Mouse (Mus musculus) gonadal fat pad, adult 2 months (tissue): ENCODE results near the gene Aicda. TPM values are rescaled to one million over a fixed set of nuclear protein-coding genes. Genes with fewer than 3 reads are reported as not detected.

ENCODE experiments used
- DNase-seq: peaks from one replicate; pipeline ENCODE4 v3.0.0-alpha.2; 2012; ENCODE audit warnings: low read depth
- polyA plus RNA-seq: library from polyadenylated mRNA; depleted of rRNA; stranded (reverse); fragments of >200 nt; gene quantifications from 2 replicates; pipeline ENCODE4 v1.2.3, GENCODE M21; 2012; rRNA removed

The Aicda gene
- polyA plus RNA-seq, 1 experiment, result not detected

GRCm38 (mm10) chr6:122600066-122600646, 46.6 kb downstream of the Aicda start:
- DNase-seq, result peak; percentile 94

- no peak for DNase-seq
These were observed 47.4 kb downstream of the Aicda start for GRCm38 (mm10) chr6:122601031-122601430.

GRCm38 (mm10) chr6:122601615-122602014, 48.0 kb downstream of the Aicda start:
- no peak for DNase-seq

- no peak for DNase-seq
These were observed 48.8 kb downstream of the Aicda start, which contains the start of gene Apobec1 for GRCm38 (mm10) chr6:122602242-122602991. Gene Apobec1, minus strand, starts transcription at chr6:122602444.

- no peak for DNase-seq
These were observed 49.4 kb downstream of the Aicda start for GRCm38 (mm10) chr6:122602992-122603322.

GRCm38 (mm10) chr6:122604260-122604659, 50.7 kb downstream of the Aicda start:
- no peak for DNase-seq

DNA sequence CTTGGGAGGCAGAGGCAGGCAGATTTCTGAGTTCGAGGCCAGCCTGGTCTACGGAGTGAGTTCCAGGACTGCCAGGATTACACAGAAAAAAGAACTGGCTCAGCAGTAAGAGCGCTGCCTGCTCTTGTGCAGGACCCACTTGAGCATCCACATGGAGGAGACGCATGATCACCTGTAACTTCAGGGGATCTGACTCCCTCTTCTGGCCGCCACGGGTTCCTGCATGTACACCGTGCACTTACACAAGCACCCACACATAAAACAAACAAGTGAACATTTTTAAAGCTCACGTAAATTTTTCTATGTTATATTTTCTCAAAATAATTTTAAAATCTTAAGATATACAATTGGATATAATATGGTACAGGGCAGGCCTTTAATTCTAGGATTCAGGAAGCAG, 51.9 kb downstream of the Aicda start:
- DNase-seq, result no peak

DNA sequence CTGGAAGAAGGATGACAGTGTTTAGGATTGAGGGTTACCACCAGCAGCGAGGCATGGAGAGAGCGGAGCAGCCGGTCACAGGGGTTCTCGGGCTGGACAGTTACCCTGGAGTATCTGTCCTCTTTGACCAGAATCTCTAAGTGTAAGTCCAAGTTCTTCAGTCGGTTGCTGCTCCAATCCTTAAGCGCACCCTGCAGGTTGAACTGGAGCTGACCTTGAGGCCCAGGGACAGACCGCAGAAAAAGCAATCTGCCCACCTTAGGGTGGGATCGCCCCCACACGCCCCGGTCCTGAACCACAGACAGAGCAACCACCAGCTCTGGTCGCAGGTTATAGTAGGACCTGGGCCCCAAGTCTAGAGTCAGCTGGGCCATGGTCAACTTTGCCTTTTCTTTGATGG, 53.1 kb downstream of the Aicda start:
- DNase-seq, result no peak

DNA sequence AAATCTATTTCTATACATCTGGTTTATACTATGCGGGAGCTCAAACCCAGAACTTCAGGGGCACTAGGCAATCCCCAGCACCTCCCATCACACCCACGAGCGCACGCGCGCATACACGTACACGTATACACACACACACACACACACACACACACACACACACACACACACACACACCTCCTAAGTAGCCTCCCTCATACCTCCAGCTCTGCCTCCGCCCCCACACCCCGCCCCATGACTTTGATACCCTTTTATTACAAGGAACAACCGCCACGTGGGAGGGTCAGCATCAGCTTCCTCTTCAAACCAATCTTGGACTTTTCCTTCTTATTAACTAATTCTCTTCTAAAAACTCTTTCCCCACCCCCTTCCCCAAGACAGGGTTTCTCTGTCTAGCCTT, 54.1 kb downstream of the Aicda start:
- no peak for DNase-seq

- no peak for DNase-seq
These were observed 55.1 kb downstream of the Aicda start for GRCm38 (mm10) chr6:122608434-122609376.

GRCm38 (mm10) chr6:122609377-122609728, 55.8 kb downstream of the Aicda start:
- DNase-seq, result no peak

DNA sequence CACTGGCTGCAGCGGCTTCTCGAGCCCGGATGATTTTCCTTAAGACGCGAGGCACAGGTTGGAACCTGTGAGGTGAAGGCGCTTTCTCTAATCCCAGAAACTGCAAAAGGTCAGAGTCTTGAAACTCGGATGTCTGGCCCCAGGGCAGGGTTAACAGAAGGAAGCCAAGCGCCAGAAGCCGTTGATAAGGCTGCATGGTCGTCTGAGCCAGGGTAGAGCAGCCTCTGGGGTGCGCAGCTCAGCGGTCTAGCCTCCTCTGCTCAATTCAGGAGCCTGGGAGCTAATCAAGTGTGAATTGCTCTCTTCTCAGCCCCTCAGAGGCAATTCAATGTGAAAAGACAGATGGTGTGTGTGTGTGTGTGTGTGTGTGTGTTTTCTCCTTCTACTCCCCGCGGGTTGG, 56.2 kb downstream of the Aicda start, which contains the start of gene Gdf3:
TSS of gene Gdf3 (minus strand) at position 317 of the 400 bp plus-strand sequence.
- DNase-seq, result no peak

DNA sequence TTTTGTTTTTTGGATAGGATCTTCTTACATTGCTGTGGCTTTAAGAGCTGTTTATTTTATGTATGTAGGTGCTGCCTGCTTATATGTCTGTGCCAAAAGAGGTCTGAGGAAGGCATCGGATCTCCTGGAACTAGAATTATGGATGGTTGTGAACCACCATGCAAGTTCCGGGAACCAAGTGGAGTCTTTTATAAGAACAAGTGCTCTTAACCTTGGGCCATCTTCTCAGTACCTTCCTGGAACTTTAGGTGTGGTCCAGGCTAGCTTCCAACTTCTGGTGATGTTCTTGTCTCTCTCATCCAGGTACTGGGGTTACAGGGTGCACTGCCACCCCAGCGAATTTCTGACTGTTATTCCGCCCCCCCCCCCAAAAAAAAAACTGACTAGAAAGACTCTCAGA, 58.8 kb downstream of the Aicda start:
- DNase-seq, result no peak

Other genes with a start within 250 kb of the Aicda start
- gene M6pr, start 245.1 kb upstream of the Aicda start, polyA plus RNA-seq, result 94.5 and 94.8 TPM in 2 replicates
- gene Phc1, start 213.2 kb upstream of the Aicda start, polyA plus RNA-seq, result 25.1 and 42.5 TPM in 2 replicates
- 2.2 and 2.9 TPM in 2 replicates for gene Rimklb, start 55.0 kb upstream of the Aicda start, polyA plus RNA-seq
- 74.4 and 198 TPM in 2 replicates for gene Mfap5, start 48.0 kb upstream of the Aicda start, polyA plus RNA-seq
- gene Apobec1, start 48.6 kb downstream of the Aicda start, polyA plus RNA-seq, result 31.5 and 39.9 TPM in 2 replicates
- 0.04 and 0.06 TPM in 2 replicates for gene Gdf3, start 56.3 kb downstream of the Aicda start, polyA plus RNA-seq
- not detected in 2 replicates for gene Dppa3, start 72.6 kb downstream of the Aicda start, polyA plus RNA-seq
- gene Nanog, start 153.7 kb downstream of the Aicda start, polyA plus RNA-seq, result 0.23 and 0.29 TPM in 2 replicates
- gene Slc2a3, start 247.8 kb downstream of the Aicda start, polyA plus RNA-seq, result 23.2 and 27.8 TPM in 2 replicates